Mouse (Mus musculus) liver, adult 2 months (tissue): ENCODE measurements around the gene Kank3.

ENCODE experiments used
- CTCF ChIP-seq: fragments of 200-500 bp; IDR thresholded peaks from 2 replicates; pipeline ENCODE4 v1.5.1; 2011; ENCODE audit warnings: low read depth, low read length, control low read depth
- POLR2A ChIP-seq: fragments of 200-500 bp; IDR thresholded peaks from 2 replicates; pipeline ENCODE4 v1.6.1; 2011; ENCODE audit warnings: low read length, control low read depth; ENCODE audit not compliant: insufficient read depth; ENCODE audit errors: extremely low read depth

GRCm38 (mm10) chr17:33857816-33858215 lies 47.5 kb downstream of the Kank3 start:
- no peak for TF ChIP-seq POLR2A
- no peak for TF ChIP-seq CTCF
